Mouse (Mus musculus) limb, embryonic 14.5 days (tissue): Measurements from ENCODE around the gene Arhgap24. TPM values are rescaled to one million over a fixed set of nuclear protein-coding genes. Genes with fewer than 3 reads are reported as not detected.

ENCODE experiments used
- ATAC-seq: fragments of 200-750 bp; cut with Nextera tagmentation; 2 replicates; pipeline ENCODE4 v1.8.0; 2017; ENCODE audit warnings: low read depth, moderate number of reproducible peaks, moderate TSS enrichment; ENCODE audit not compliant: low FRiP score
- DNase-seq: peaks from one replicate; pipeline ENCODE4 v3.0.0-alpha.2; 2015; ENCODE audit warnings: low spot score
- H3K27ac ChIP-seq: fragments of 300-500 bp; sonication (generic); replicated peaks from 2 replicates; pipeline ENCODE4 v1.5.1; 2014; ENCODE audit warnings: low read depth, mild to moderate bottlenecking, low read length, moderate library complexity, mixed read lengths
- H3K27me3 ChIP-seq: fragments of 300-500 bp; sonication (generic); 2 replicates; pipeline ENCODE4 v1.6.1; 2014; ENCODE audit warnings: low read length, mixed read lengths; ENCODE audit not compliant: control insufficient read depth, insufficient read depth
- H3K36me3 ChIP-seq: fragments of 300-500 bp; sonication (generic); 2 replicates; pipeline ENCODE4 v1.6.1; 2014; ENCODE audit warnings: mild to moderate bottlenecking, low read length, moderate library complexity, mixed read lengths; ENCODE audit not compliant: control insufficient read depth, insufficient read depth
- H3K4me1 ChIP-seq: fragments of 300-500 bp; sonication (generic); 2 replicates; pipeline ENCODE4 v1.6.1; 2014; ENCODE audit warnings: antibody characterized with exemption, low read length, mixed read lengths; ENCODE audit not compliant: control insufficient read depth, insufficient read depth
- H3K4me2 ChIP-seq: fragments of 300-500 bp; sonication (generic); replicated peaks from 2 replicates; pipeline ENCODE4 v1.6.1; 2014; ENCODE audit warnings: low read depth, mild to moderate bottlenecking, low read length, moderate library complexity; ENCODE audit not compliant: severe bottlenecking
- H3K4me3 ChIP-seq: fragments of 300-500 bp; sonication (generic); replicated peaks from 2 replicates; pipeline ENCODE4 v1.5.1; 2014; ENCODE audit warnings: low read length
- H3K9ac ChIP-seq: fragments of 300-500 bp; sonication (generic); 2 replicates; pipeline ENCODE4 v1.6.1; 2014; ENCODE audit warnings: mild to moderate bottlenecking, low read depth, low read length, moderate library complexity; ENCODE audit not compliant: severe bottlenecking
- H3K9me3 ChIP-seq: fragments of 300-500 bp; sonication (generic); 2 replicates; pipeline ENCODE4 v1.6.1; 2016; ENCODE audit warnings: low read length; ENCODE audit not compliant: control insufficient read depth
- POLR2A ChIP-seq: fragments of 200-500 bp; IDR thresholded peaks from 2 replicates; pipeline ENCODE4 v1.8.0; 2012; ENCODE audit warnings: inconsistent platforms, mild to moderate bottlenecking, moderate library complexity, borderline replicate concordance; ENCODE audit not compliant: insufficient read depth, insufficient read length; ENCODE audit errors: extremely low read depth
- whole genome bisulfite sequencing: fragments of 180-500 bp; shearing (Covaris S2); extraction: QIAGEN DNeasy Blood & Tissue Kit; methylation state at CpG from one replicate; pipeline ENCODE4 v1.1.7; 2014; 5-methylcytosine and 5-hydroxymethylcytosine counted together
- polyA plus RNA-seq, 2 experiments: library from polyadenylated mRNA; depleted of rRNA in 1 of 2; stranded (reverse) in 1 of 2; unstranded in 1 of 2; fragments of >200 nt; fragmentation: Nextera tagmentation in 1 of 2; extraction: Ambion mirVana in 1 of 2; gene quantifications; 2 replicates each; pipeline versions ENCODE4 v1.2.1 to v1.2.3; 2012 to 2014

The Arhgap24 gene
- polyA plus RNA-seq, 2 experiments: 20.2 to 25.8 TPM

DNA sequence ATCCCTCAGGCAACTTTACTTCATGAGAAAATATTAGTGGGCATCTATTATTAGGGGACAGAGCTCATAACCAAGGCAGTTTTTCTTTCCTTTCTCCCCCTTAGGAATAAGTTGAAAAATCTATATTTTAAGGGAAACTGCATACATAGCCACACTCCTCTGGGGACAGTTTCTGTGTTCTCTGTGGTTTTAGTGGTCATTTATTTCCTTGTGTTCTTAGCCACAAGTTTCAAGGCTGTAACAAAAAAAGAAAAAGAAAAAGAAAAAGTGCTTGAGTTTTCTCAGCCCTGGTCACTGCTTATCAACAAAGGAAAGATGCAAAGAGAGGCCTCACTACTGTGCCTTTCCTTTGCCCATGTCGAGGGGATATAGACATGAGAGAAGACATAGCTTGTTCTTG lies 71.3 kb downstream of the Arhgap24 start:
- WGBS: 88% methylated on average over 1 of the region's 1 CpGs
- no peaks in the 10 kb centered on the region for H3K27me3 ChIP-seq

DNA sequence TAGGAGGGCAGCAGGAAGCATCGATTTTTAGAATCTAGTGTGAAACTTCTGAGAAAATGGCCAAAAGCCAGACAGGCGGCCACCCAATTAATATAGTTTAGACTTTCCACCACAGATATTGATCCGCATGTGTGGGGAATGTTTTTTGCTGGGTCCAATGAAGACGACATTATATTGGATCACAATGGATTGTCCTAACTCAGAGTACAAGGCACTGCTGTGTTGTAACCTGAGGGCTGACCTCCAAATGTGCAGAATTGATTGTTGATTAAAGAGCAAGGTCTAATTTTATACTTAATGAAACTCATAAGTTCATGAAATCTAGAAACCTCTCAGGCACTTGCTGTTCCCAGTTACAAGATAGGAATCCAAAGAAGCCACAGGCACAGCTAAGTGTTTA lies 74.8 kb downstream of the Arhgap24 start:
- TF ChIP-seq POLR2A: no peak
- Histone ChIP-seq H3K9ac (no peak overlapping the region), H3K36me3 (no peaks in the 10 kb centered on the region), H3K27me3 (no peaks in the 10 kb centered on the region), H3K4me2 (no peak overlapping the region), H3K4me3 (no peak overlapping the region), H3K27ac (no peak overlapping the region), H3K4me1 (peaks cover 6% of the 10 kb centered on the region), H3K9me3 (no peaks in the 10 kb centered on the region)
- DNase-seq (no peak), ATAC-seq (no peak)
- 85% methylated on average over 4 of the region's 4 CpGs for WGBS

More for the DNA sequence above, 71.3 kb downstream of the Arhgap24 start:
- Histone ChIP-seq H3K27ac (no peak overlapping the region), H3K4me2 (no peak overlapping the region), H3K4me1 (peaks cover 17% of the 10 kb centered on the region), H3K36me3 (no peaks in the 10 kb centered on the region), H3K4me3 (no peak overlapping the region), H3K9me3 (no peaks in the 10 kb centered on the region), H3K9ac (no peak overlapping the region)
- ATAC-seq: no peak
- no peak for TF ChIP-seq POLR2A
- no peak for DNase-seq

DNA sequence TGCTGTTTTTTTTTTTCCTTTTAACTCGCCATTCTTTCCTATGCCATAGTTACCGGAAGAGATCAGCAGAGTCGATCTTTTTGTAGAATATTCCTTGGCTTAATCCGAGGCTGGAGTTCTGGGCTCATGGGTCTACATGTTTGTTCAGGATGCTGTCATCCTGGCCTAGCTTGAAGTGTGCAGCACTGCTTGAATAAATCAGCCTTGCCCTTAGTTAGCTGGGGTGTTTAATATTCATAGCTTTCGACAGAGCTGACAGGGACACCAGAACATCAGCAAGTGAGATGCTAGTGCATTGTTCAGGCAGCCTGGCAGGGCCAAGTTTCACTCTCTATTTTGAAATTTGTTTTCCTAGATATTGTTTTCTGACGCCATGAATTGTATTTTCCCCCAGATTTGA lies 79.1 kb downstream of the Arhgap24 start:
- no peak overlapping the region for H3K27ac ChIP-seq
- H3K4me3 ChIP-seq: no peak overlapping the region
- no peaks in the 10 kb centered on the region for H3K36me3 ChIP-seq
- no peak overlapping the region for H3K4me2 ChIP-seq
- ATAC-seq (no peak), DNase-seq (no peak)
- H3K27me3 ChIP-seq: no peaks in the 10 kb centered on the region
- H3K9ac ChIP-seq: no peak overlapping the region
- TF ChIP-seq POLR2A: no peak
- no peaks in the 10 kb centered on the region for H3K4me1 ChIP-seq
- no peaks in the 10 kb centered on the region for H3K9me3 ChIP-seq
- 83% methylated on average over 6 of the region's 6 CpGs for WGBS

DNA sequence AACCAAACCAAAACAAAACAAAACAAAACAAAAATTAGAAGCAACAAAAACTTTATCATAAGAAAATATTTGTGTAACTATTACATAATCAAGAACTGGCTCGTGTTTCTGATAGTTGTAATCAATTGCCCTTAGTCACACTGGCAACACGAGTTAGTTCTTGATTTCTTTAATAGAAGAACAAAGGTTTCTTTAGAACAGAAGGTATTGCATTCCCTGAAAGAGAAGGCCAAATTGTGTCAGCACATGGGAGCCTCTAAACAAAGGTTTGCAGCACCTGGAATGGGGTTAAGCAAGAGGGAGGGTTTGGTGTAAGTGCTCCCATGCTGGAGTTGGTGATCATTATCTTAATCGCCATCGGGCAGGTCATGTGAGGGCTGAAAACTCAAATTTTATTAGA lies 82.8 kb downstream of the Arhgap24 start:
- TF ChIP-seq POLR2A: no peak
- 58% methylated on average over 4 of the region's 4 CpGs for WGBS
- Histone ChIP-seq H3K36me3 (no peaks in the 10 kb centered on the region), H3K4me2 (no peak overlapping the region), H3K9me3 (no peaks in the 10 kb centered on the region), H3K27ac (no peak overlapping the region), H3K9ac (no peak overlapping the region), H3K4me3 (no peak overlapping the region), H3K27me3 (no peaks in the 10 kb centered on the region), H3K4me1 (no peaks in the 10 kb centered on the region)
- no peak for ATAC-seq
- DNase-seq: no peak

DNA sequence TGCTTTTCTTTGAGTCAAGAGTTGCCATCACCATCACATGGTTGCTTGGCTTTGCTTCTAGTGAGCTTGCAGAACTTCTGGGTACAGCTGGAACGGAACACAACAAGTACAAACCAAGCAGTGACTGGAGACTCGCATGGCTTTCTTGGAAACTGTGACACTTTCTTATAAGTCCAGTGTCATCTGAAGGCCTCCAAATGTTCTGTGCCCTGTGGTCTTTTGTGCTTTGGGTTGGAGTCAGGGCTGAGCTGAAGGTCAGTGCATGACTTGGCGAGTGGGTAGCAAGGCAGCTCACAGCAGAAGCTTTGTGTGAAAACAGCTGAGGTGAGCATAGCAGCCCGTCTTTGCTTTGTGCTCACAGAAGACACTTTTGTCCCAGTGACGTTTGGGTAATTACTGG lies 87.6 kb downstream of the Arhgap24 start:
- H3K27me3 ChIP-seq: no peaks in the 10 kb centered on the region
- H3K36me3 ChIP-seq: no peaks in the 10 kb centered on the region
- peaks cover 12% of the 10 kb centered on the region for H3K4me1 ChIP-seq
- H3K9ac ChIP-seq: no peak overlapping the region
- ATAC-seq (no peak), DNase-seq (no peak)
- H3K4me3 ChIP-seq: no peak overlapping the region
- no peaks in the 10 kb centered on the region for H3K9me3 ChIP-seq
- H3K4me2 ChIP-seq: no peak overlapping the region
- no peak for TF ChIP-seq POLR2A
- 74% methylated on average over 5 of the region's 5 CpGs for WGBS
- no peak overlapping the region for H3K27ac ChIP-seq

- Histone ChIP-seq H3K27ac (no peak overlapping the region), H3K27me3 (no peaks in the 10 kb centered on the region), H3K4me3 (no peak overlapping the region), H3K36me3 (no peaks in the 10 kb centered on the region), H3K9me3 (peaks cover 5% of the 10 kb centered on the region; the same call in 1 of the 2 replicates), H3K4me2 (no peak overlapping the region), H3K4me1 (peaks cover 12% of the 10 kb centered on the region), H3K9ac (no peak overlapping the region)
- ATAC-seq (no peak), DNase-seq (no peak)
- 62% methylated on average over 2 of the region's 2 CpGs for WGBS
- no peak for TF ChIP-seq POLR2A
Observed at GRCm38 (mm10) chr5:102571445-102571844, 90.3 kb downstream of the Arhgap24 start.
